Mouse (Mus musculus) lung, postnatal 25 days (tissue): ENCODE measurements at regions not wholly inside any gene's neighbourhood (a gene's known extent, or its start where the extent isn't known, plus 50 kb on each side); places are given as distances from the start of the nearest gene placed in this dataset.

Experiments
- DNase-seq: peaks from one replicate; pipeline ENCODE4 v3.0.0; 2022; ENCODE audit warnings: low spot score

DNA sequence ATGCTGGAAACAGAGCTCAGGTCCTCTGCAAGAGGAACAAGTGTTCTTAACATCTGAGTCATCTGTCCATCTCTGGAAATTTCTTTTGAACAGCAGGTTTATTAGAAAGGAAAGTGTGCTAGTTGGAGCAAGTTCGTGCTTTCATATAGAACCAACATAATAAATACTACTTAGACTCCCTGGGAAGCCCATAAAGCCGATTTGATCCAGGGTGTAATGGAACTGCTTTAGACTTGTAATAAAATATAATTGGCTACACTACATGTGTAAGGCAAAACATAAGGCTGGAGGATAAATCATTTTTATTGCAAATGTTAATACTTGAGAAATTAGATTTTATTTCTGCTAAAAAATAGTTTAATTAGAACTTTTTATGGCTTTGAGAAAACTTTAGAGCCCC is 510.0 kb upstream of the Id4 start:
- DNase-seq, result no peak

DNA sequence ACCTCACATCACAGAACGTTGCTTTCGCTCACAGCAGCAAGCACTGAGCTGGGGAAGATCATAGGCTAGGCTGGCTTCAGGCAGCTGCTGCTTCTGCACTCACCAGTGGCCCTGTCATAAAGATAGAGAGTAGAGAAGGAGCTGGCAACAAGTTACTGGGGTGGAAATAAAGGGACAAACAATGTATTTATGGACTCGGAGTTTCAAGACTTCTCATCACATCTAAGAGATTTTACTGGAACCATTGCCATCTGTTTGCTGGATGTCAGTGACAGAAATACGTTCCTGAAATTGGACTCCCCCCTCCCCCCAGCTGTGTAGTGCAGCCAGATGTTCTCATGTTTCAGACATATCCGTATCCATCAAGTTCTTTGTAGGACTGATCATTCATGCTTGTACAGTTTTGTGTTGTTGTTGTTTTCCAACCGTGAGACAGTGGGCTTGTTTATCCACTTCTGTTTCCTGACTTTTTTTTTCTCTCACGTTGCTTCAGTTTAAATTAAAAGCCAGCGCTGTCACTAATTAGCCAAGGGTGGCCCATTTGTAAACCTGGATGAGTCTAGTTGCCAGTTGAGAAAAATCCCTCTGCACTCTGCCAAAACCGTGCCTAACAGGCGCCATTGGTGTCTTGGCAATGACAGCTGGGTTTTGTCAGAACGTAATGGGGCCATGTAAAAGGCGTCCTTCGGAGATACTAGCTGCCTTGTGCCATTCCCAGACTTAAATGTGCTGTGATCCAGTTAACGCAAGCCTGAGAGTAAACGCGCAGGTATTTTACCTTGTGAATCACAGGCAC is 496.0 kb upstream of the Id4 start:
- DNase-seq, result no peak

DNA sequence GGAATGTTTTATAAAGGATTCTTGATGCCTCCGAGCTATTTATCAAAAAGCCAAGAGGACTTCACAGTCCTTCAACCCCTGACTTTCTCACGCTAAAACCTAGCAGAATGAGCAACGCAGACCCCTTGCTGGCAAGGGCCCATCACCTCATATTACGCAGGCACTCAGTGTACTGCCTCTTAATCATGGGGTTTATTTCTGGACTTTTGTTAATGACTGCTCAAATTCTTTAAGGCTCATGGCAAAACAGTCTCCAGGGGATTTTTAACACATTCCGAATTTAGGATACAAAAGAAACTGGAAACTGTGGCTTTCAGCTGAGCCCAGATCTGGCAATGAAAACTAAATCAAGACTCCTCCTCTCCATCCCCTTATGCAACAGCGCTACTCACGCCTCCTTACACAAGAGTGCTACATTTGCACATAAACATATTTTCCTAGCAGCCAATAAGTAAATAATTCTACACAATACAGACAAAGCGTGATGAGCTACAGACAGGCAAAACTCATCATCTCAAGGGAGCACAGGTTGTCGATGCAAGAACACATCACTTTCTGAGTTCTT is 492.0 kb upstream of the Id4 start:
- no peak for DNase-seq

DNA sequence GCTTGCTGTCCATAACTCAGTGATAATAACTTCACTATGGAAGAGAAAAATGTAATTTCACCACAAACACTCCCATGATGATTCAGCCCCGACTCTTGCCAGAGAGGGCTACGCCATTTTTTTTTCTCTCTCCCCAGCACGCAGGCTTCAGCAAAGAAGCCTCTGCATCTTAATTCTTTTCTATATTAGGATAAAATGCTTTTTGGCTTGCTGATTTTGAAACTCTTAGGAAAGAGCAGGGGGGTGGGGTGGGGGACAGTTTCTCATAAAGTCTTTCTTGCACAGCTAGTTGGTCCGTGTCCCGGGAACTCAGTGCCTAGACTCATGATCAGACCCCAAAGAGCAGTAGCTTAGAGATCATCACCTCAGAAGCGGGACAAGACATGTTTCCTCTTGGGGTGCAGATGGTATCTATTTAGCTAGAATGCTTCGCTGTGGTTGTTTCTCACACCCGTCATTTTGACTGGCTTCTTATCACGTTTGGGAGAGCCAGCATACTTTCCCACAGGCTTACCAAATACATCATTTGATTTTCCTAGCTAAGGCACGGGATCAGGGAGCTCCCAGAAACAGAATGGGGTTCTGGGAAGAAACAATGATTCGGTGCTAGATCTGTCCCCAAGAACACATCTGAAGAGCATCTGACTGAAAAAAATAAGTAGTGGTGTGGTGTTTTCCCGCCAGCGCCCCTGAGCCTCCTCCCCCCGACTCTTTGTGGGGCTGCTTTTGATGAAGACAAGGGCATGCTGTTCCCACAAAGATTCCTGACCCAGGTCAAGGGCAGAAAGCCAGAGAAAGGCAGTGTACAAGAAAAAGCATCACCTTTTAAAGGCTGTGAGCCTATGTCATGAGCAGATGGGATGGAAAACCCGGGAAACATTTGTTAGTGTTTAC is 483.6 kb upstream of the Id4 start:
- DNase-seq, result peak; percentile 10

DNA sequence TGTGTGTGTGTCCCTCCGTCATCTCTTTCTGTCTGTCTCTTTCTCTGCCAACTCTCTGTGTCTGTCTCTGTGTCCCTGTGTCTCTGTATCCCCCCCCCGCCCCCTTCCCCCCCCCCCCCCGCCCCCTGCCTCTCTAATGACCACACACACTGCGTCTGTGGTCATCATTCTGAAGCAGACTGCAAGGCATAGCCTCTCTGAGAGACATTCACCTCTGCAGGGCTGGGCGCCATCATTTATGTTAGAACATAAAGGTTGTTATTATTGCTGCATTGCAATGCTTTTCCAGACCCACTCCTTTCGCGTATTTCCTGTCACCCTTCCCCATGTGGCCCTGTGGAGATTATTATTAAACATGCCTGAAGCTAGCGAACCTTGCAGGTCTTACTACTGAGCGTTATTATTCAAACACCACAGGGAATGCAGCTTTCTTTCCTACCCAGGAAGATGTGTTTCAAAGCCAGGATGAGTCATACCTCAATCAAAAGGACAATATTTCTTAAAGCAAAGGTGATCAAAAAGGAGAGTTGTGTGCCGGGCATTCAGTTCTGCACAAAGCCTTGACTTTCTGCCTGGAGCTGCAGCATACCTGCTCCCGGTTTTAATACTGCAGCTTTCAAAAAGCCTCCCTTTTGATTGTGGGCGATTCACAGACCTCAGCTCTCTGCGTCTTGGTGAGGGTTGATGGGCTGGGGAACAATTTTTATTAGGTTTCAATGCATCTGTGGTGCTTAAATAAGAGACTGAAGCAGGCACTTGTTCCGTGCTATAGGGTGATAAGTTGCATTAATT is 482.6 kb upstream of the Id4 start:
- no peak for DNase-seq

DNA sequence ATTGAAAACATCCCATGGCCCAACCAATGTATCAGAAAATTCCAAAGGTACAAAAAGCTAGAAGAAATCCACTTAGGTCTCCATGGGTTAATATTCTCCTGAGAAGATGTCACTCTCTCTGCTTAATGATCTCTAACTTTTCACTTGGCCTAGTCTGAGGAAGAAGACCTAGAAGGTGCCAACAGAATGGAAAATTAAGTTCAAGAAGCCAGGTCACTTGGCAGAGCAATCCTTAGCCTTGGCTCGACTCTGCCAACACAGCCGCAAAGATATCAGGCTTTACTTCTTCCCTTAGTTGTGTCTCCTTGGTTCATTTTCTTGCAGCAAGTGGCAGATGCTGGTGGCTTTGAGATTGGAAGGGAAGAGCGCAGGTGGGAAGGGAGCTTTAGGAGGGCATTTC is 476.6 kb upstream of the Id4 start:
- DNase-seq, result no peak

DNA sequence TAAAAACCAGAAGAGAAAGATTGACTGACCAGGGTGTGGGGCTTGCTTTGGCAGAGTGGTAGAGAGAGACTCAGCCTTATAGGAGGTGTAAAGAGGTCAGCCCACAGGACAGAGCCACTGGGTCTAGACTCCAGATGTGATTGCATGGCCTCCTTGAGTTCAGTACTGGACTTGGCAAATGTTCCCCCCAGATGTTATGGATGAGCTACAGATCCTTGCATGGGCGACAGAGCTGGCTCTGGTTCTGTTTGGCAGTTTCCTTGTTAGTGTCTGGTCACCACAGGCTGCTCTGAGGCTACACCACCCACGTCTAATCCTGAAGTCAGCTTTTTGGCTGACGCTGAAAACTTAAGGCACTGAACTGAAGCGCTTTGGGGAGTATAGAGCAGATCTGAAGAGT is 463.2 kb upstream of the Id4 start:
- no peak for DNase-seq

DNA sequence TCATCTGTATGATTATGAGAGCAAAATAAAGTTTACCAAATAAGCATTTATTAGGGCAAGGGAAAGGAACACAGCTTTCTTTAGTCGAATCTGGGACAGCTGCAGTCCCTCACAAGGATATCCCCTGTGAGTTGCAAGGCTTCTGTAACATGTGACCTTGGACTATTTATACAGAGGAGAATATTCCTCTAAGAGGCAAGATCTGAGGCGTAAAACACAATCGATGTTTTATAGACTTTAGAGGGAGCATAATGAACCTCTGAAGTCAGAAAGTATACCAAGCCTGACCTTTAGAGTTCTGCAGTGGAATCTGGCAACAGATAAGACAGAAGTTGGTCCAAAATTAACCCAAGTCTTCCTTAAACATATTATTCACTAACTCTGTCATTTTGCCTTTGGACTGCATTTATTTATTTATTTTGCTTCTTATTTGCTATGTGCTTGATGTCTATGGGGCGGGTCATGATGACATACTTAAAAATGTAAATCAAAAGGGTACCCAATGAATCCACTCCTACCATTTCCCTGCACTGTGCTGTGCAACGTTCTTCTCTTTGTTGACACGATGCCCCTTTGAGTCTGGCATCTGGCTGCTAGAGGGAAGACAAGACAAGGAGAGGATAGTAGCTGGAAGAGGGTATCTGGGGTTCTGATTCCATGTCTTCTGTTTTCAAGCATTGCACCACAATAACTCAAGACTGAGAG is 449.2 kb upstream of the Id4 start:
- no peak for DNase-seq

DNA sequence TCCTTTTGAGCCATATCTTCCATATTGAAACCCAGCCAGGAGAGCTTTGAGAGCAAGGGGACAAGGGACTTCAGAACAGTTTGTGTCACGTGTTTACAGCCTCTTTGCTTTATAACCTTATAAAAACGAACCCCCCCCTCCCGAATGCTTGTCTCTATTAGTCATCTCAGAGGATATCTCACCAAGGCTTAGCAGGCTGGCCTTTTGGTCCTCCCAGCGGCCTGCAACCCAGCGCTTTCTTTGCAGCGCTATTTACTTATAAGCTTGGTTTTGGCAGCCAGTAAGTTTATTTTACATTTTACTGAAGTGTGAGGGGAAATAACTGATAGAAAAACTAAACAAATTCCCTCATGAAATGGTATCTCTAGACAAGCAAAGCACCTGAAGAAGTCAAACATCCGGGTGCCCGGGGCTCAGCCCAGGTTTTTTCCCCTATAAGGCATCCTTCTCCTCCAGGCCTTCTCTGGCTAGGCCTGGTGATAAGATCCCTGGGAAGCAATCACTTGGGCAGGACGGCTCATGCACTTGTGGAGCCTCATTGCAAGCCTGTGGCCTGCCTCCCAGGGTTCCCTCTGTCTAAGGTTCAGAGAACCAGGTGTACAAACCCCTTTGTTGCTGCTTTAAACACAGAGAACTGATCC is 442.0 kb upstream of the Id4 start:
- DNase-seq, result peak; percentile 35

DNA sequence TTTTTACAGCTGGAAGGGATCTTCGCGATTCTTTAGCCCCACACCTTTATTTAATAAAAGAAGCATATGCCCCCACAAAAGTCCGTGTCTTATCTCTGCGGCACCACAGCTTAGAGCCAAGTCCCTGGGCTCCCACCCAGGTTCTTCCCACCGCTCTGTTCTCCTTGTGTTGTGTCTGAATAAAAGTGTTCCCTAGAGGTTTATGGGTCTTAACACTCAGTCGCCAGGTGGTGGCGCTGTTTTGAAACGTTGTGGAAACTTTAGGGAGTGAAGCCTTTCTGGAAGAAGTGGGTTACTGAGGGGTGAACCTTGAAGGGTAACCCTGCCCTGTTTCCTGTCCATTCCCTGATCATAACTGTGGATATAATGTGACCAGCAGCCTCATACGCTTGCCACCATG is 424.5 kb upstream of the Id4 start:
- DNase-seq, result no peak

DNA sequence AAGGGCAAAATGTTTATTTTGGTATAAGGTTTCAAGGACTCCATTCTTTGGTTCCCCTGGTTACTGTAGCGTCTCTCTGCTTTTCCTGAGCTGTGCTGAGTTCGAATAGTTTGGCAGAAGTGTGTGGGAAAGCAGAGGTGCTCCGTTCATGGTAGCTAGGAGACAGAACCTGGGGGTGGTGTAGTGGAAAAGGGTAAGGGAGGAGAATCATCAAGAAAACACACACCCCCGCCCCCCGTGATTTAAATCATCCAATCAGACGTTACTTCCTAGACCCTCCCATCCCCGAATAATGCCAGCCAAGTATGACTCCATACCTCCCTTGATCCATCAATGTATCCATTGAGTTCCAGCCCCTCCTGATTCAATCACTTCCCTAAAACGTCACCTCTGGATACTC is 418.6 kb upstream of the Id4 start:
- DNase-seq, result no peak

DNA sequence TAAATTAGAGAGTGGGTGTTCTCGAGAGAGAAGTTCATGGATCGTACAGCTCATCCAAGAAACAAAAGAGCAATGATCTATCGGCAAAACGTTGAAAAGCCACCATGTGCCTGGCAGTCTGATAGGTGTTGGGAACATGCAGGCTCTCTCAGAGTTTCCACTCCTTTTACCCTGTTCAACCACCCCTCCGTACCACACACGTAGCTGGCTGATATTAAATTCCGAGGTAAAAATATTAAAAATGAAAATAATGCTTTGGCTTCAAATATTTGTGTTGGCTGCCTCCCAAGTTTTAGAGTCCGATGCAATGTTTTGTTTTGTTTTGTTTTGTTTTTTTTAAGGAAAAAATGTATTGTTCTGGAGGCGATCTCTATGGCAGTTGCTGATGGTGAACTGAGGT is 418.0 kb upstream of the Id4 start:
- no peak for DNase-seq

DNA sequence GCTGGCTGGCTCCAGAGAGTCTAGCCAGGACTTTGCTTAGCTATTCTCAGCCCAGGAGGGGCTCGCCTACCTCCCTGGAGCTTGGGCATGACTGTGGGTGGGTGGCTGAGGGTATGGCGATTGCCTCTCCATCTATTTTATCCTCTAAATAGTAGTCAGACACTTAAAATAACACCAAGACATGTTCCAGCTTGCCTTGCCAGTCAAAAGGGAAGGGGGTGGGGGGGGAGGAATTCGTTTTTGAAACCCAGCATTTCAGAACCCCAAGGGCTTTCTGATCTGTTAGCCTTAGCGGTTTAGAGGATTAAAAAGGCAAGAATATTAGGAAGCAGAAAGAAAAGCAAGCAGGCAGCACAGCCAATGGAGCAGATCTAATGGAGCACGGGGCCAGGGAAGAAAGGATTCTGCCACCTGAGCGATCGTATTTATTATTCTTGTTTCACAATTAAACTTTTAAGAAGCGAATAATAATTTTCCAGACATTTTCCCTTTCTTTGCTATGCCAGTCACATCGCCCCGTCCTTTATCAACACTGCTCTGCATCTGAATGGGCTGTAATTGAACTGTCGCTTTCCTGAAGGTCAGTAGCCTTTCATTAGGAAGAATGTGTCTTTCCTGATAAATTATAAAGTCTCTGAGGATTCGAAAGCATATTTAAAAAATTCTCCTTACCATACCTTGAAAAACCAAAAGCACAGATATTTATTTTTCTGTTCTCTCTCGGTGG is 417.3 kb upstream of the Id4 start:
- no peak for DNase-seq

DNA sequence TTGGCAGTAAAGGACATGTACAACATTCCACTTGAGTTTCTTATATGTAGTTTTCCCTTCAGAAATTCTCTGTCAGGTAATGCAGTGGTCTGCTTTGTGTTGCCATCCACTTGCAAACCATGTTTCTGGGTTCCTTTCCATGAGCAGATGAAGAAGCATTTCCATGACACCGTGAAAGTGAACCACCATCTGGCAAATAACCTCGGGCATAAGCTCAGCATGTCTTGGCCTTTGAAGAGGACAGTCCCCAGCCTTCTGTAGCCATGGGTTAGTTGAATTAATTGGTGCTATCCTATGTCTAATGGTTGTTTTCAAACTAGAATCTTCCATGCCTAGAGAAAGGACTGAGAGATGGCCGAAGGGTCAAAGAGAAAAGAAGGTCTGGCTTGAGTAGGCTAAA is 414.3 kb upstream of the Id4 start:
- no peak for DNase-seq

DNA sequence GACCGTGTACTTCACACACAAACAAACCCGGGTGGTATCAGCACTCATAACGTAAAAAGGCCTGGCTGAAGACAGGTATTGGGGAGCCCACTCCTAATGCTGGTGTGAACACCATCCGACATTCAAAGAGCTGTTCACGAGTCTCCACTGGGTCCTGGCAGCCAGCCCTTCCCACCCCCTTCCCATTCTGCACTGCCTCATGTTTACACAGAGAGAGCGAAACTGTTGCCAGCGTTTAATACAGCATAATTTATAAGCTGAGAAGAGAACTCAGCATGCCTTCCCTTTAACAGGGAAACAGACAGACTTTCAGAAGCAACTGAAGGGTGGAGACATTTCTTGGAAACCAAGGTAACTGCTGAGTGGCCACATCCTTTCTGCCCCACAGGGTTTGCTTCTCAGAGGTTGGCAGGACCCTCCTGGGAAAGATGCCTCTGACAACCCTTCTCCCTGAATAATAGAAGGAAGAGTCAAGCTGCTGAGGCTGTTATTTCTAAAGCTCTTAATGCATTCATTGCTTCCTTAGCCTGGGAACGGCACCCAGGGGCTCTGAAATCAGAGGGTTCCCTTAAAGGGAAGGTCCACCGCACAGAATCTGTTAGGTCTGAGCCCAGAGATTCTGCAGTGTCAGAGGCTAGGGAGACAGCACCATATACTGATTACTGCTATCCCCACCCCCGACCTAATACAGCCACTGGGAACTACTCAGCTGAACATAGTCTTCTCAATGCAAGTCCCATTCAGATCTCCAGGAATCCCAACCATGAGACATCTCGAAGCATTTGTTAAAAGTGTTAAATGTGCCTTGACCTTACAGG is 412.4 kb upstream of the Id4 start:
- no peak for DNase-seq

DNA sequence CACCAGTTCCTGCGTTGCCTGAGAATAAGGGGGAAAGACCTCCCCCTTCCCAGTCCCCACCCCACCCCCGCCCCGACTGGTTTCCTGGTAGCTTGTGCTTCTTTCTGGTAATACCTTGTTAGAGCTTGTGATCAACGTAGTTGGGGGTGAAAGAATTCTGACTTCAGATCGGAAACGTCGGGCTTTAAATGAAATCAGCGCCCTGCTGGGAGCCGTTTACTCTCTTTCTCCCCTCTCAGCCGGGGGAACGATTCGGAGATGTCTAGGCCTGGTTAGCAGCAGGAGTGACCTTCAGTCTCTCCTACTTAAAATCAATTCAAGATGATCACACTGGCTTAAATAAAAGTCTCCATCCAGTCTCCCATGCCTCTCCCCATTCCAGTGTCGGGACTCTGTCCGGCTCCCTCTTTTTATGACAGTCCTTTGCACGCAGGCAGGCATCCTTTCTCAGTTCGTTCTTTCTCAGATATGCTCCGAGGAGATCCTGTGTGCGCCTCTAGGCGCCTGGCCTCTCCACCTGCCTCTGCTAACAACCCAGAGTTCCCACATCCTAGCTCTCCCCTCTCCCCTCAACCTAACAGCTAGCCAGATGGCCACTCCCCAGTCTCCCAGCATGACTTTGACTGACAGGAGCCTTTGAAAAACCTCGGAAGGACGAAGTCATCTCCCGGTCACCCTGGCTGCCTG is 405.5 kb upstream of the Id4 start:
- DNase-seq, result no peak

DNA sequence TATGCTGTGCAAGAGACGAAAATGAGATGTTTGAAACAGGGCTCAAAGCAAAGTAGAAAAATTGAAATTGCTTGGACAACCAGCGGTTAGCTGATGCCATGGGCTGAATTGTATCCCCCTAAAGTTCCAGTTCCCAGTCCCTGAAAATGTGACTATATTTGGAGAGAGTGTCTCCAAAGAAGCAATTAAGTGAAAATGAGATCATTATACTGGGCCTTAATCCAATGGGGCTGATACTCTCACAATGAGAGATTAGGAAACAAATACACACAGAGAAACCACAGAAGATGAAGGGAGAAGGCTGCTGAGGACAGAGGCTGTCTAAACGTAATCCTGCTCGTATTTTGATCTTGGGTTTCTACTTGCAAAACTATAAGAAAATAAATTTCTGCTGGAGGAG is 402.1 kb upstream of the Id4 start:
- no peak for DNase-seq

DNA sequence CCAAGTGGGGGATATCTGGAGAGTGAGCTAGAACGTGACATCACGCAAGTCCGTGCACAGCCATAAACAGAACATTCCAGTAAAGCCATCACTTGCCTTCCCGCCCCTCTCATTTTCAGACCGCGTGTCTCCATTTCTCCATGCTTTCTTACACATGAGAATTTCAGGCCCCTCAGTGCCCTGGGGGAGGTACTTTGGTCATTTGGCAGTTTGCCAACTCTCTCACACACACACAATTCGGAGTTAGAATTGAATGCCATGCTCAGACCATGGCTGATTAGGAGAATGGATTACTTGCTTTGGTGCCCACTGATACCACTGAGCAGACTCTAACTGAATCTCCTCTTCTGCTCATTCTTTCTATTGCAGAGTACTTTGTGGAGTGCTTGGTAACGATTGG is 400.7 kb upstream of the Id4 start:
- no peak for DNase-seq

DNA sequence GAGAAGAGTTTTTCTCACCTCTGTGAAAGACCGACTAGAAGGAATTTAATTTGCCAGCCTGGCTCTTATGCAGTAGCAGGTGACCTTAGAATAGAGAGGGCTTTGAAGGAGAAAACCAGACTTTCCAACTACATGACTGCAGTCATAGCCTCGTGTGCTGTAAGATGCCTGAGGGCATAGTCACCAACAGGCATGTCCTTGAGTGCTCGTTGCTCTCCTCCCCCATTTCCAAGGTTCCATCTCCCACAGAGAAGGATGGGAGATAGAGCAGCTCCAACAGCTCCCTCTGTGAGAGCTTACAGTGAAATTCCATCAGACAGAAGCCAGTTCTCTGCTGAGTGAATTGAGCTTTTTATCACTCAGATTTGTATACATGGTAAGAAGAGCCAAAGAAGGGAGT is 398.1 kb upstream of the Id4 start:
- DNase-seq, result no peak
